Mouse (Mus musculus): ENCODE data around the gene Gm5142.

- no peak for TF ChIP-seq GATA1 (IDR thresholded peaks at IDR 0.05; ENCODE audit: low read length)
- no peak for TF ChIP-seq TAL1 (IDR thresholded peaks at IDR 0.05; ENCODE audit: low read length)
Measured at GRCm38 (mm10) chr14:59219241-59219640, 40.7 kb upstream of the Gm5142 start.

Data from erythroblast, embryonic 14.5 days (primary cell).